In genomic region chr17:45119609-45120201, GRCm38 (mm10) we compare ENCODE assay signal across 10 mouse cellular contexts.
DNase-seq lines count a peak whose midpoint lies in the region; ATAC-seq and TF ChIP-seq lines count a peak whose summit lies in the region.
"Had no signal": no experiment of that assay in that cellular context is flagged by ENCODE, and none has a peak within 500 bp of the region (broad histone marks: within the 10 kb centered on the region; RNA-seq: fewer than 3 reads in every experiment).

No protein-coding gene starts in this region.

- 0 out of 2 replicates have a peak overlapping the region, but pooled peaks have one; percentile 24 for H3K27ac ChIP-seq in forebrain, postnatal 0 days (ENCODE audit: low read depth, low read length)
- no peak overlapping the region for H3K27ac ChIP-seq in forebrain, embryonic 12.5 days
- peak overlapping the region; percentile 23; the same call in 1 of the 2 replicates for H3K27ac ChIP-seq in stomach, embryonic 14.5 days (ENCODE audit: low read length)

- peaks cover 4% of the 10 kb centered on the region; the same call in 1 of the 2 replicates for H3K4me1 ChIP-seq in forebrain, postnatal 0 days (ENCODE audit: insufficient read depth)
- peaks cover 4% of the 10 kb centered on the region; the same call in 1 of the 2 replicates for H3K4me1 ChIP-seq in forebrain, embryonic 12.5 days
- peaks cover 9% of the 10 kb centered on the region for H3K4me1 ChIP-seq in stomach, embryonic 14.5 days (ENCODE audit: control insufficient read depth, insufficient read depth, low read length)

- no peaks in the 10 kb centered on the region for H3K9me3 ChIP-seq in forebrain, postnatal 0 days (ENCODE audit: low read length)
- no peaks in the 10 kb centered on the region for H3K9me3 ChIP-seq in forebrain, embryonic 12.5 days
- H3K9me3 ChIP-seq in stomach, embryonic 14.5 days (ENCODE audit: control insufficient read depth, low read depth, low read length): no peaks in the 10 kb centered on the region

- H3K36me3 ChIP-seq in forebrain, postnatal 0 days (ENCODE audit: insufficient read depth): no peaks in the 10 kb centered on the region
- H3K36me3 ChIP-seq in forebrain, embryonic 12.5 days (replicated peaks): no peaks in the 10 kb centered on the region
- H3K36me3 ChIP-seq in stomach, embryonic 14.5 days (ENCODE audit: control insufficient read depth, insufficient read depth, low read length): no peaks in the 10 kb centered on the region

- peak; percentile 54 for ATAC-seq in forebrain, postnatal 0 days
- no peak for ATAC-seq in forebrain, embryonic 12.5 days (ENCODE audit: low FRiP score)
- ATAC-seq in stomach, embryonic 14.5 days (ENCODE audit: insufficient number of reproducible peaks, insufficient read depth, low FRiP score, low read depth): no peak
- ATAC-seq: hindbrain, embryonic 16.5 days had no signal

- WGBS in forebrain, postnatal 0 days: 65% methylated on average over 18 of the region's 18 CpGs
- 89% methylated on average over 18 of the region's 18 CpGs for WGBS in forebrain, embryonic 12.5 days
- 41% methylated on average over 18 of the region's 18 CpGs for WGBS in stomach, embryonic 14.5 days

- H3K4me3 ChIP-seq in forebrain, postnatal 0 days (ENCODE audit: low read depth, low read length): no peak overlapping the region
- no peak overlapping the region for H3K4me3 ChIP-seq in forebrain, embryonic 12.5 days (replicated peaks)
- no peak overlapping the region for H3K4me3 ChIP-seq in stomach, embryonic 14.5 days (ENCODE audit: low read depth, low read length)

- peak; percentile 74 for DNase-seq in forebrain, postnatal 0 days
- DNase-seq in T-cell, adult 2 months (ENCODE audit: low spot score): peak; percentile 50
- peak; percentile 20 to 27 for DNase-seq in layer of hippocampus, postnatal 25 days (ENCODE audit: extremely low spot score in 1 of 2, low spot score in 1 of 2)
- DNase-seq in frontal cortex, postnatal 10 days (ENCODE audit: low spot score in 2 of 2): no peak
- DNase-seq in gastrocnemius, adult 8-10 months (ENCODE audit: low spot score in 2 of 2): no peak
- no peak for DNase-seq in adrenal gland, adult 8-10 months

- no peak overlapping the region for H3K4me2 ChIP-seq in forebrain, postnatal 0 days (ENCODE audit: low read depth)
- H3K4me2 ChIP-seq in forebrain, embryonic 12.5 days: no peak overlapping the region
- 0 out of 2 replicates have a peak overlapping the region, but pooled peaks have one; percentile 13 for H3K4me2 ChIP-seq in stomach, embryonic 14.5 days (replicated peaks; ENCODE audit: low read depth, low read length)

- H3K9ac ChIP-seq in forebrain, postnatal 0 days: no peak overlapping the region
- H3K9ac ChIP-seq in forebrain, embryonic 12.5 days: no peak overlapping the region
- H3K9ac ChIP-seq in stomach, embryonic 14.5 days (replicated peaks; ENCODE audit: low read depth, low read length): no peak overlapping the region

- no peaks in the 10 kb centered on the region for H3K27me3 ChIP-seq in forebrain, postnatal 0 days (ENCODE audit: insufficient read depth, low read length)
- H3K27me3 ChIP-seq in forebrain, embryonic 12.5 days: no peaks in the 10 kb centered on the region
- H3K27me3 ChIP-seq in stomach, embryonic 14.5 days (ENCODE audit: control insufficient read depth, insufficient read depth, low read length): no peaks in the 10 kb centered on the region
- H3K27me3 ChIP-seq: CH12.LX had no signal

- TF ChIP-seq CTCF in forebrain, postnatal 0 days (IDR thresholded peaks at IDR 0.05; ENCODE audit: low read depth): no peak

Comparison
In these comparisons a context has a peak if more than half of its experiments do, and no peak if none do; other contexts are left out.
1. DNase-seq: peak in forebrain, postnatal 0 days (single experiment), T-cell, adult 2 months (single experiment) and layer of hippocampus, postnatal 25 days (2 of 2); none in frontal cortex, postnatal 10 days (0 of 2), gastrocnemius, adult 8-10 months (0 of 2) and adrenal gland, adult 8-10 months (single experiment).